Mouse (Mus musculus) left cerebral cortex, postnatal 14 days (tissue): ENCODE data around the gene Vax1. TPM values are rescaled to one million over a fixed set of nuclear protein-coding genes. Genes with fewer than 3 reads are reported as not detected.
A peak's percentile ranks its signal among the peaks of the same experiment; 100 is the strongest.

Experiments
- DNase-seq, 2 experiments: peaks; one replicate each; pipeline ENCODE4 v3.0.0; 2021 to 2022; ENCODE audit warnings: low spot score in 2 of 2, mixed read lengths in 1 of 2
- intact Hi-C: fragments of 180-260 bp; cut with DNase I; formaldehyde crosslinking; loops from one replicate; pipeline ENCODE4 v1.15.1; 2025
- long read RNA-seq, 2 experiments: library from polyadenylated mRNA; stranded (forward); transcript quantifications; one replicate each; pipeline ENCODE4 v2.0.0; 2021
- total RNA-seq, 2 experiments: library from RNA; stranded (reverse); gene quantifications; 2 replicates each; pipeline ENCODE4 v1.2.3; 2021

Gene Vax1
- 1 to 10 TPM in 1 of 2 experiments, under 1 TPM in 1; 0.68 to 1.5 TPM for total RNA-seq
- long read RNA-seq, experiment 1, partial matches to known transcripts, result 0 of 1 reads
- long read RNA-seq, experiment 1, other reads (novel, unspliced or antisense), result 0 of 1 reads
- long read RNA-seq, experiment 2, partial matches to known transcripts, result 0 of 1 reads
- long read RNA-seq, experiment 2, other reads (novel, unspliced or antisense), result 1 of 1 reads

- intact Hi-C loops, result loop anchor here (10.0 kb wide), 1 partner anchor 295 kb away; no protein-coding TSS in a partner anchor
Observed at GRCm38 (mm10) chr19:59169936-59170765, at the start of gene Vax1. Gene Vax1, minus strand, starts transcription at chr19:59170056.

DNA sequence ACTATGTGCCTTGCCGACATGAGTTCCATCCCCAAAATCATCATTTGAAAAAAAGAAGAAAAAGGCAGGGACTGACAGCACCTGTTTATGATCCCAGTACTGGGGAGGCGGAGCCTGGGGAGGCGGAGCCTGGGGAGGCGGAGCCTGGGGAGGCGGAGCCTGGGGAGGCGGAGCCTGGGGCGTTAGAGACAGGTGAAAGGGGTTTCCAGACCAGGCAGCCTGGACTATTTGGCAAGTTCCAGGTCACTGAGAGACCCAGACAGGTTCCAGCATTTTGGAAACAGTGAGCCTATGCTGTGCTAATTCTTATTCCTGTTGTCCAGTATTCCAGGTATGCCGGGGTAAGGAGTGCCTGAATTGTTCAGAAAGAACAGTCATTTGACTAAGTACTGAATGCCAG, 49.1 kb upstream of the Vax1 start, which contains the start of gene Kcnk18:
Gene Kcnk18 (plus strand): TSS at position 224 of the 400 bp plus-strand sequence.
- DNase-seq, result no peak
- intact Hi-C loops, result no loop called here

More at GRCm38 (mm10) chr19:59169936-59170765, at the start of gene Vax1:
- no peak for DNase-seq

DNA sequence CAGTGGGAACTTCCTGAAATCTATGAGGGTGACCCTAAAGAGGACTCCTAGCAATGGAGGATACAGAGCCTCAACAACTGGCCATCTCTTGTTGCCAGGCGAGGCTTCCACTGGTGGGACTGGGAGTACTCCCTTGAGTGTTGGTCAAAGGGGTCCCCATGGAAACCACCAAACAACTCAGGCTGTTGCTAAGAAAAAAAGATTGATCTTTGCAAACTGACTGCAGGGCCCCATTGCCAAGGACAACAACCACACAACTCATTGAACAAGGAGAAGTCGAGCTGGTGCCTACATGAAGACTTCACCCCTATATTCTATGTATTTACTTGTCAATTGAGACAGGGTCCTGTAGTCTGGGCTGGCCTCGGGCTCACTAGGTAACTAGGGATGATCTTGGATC, 47.0 kb upstream of the Vax1 start:
- intact Hi-C loops, result no loop called here
- no peak for DNase-seq

GRCm38 (mm10) chr19:59208986-59209385, 39.1 kb upstream of the Vax1 start:
- DNase-seq, result no peak
- intact Hi-C loops, result loop anchor here (10.0 kb wide), 1 partner anchor 404 kb away; no protein-coding TSS in a partner anchor

DNA sequence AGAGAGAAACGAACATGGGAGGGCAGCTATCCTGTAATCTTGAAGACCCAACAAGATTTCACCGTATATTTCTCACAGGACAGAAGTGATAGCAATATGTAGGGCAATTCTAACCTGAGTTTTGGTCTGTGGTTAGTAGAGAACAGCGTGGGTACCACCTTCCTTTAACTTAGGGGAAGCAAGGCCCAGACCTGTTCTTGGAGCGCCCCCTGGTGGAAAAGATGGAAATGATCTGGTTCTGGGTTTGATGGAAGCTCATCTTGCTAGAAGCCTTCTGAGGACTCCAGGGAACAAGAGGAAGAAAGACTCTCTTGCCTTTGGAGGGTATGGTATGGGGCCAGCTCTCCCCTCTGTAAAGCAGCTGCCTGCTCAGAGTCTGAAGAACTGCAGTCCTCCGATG, 38.6 kb upstream of the Vax1 start:
- intact Hi-C loops, result loop anchor here (10.0 kb wide), 1 partner anchor 404 kb away; no protein-coding TSS in a partner anchor
- peak; percentile 82 to 89 for DNase-seq

DNA sequence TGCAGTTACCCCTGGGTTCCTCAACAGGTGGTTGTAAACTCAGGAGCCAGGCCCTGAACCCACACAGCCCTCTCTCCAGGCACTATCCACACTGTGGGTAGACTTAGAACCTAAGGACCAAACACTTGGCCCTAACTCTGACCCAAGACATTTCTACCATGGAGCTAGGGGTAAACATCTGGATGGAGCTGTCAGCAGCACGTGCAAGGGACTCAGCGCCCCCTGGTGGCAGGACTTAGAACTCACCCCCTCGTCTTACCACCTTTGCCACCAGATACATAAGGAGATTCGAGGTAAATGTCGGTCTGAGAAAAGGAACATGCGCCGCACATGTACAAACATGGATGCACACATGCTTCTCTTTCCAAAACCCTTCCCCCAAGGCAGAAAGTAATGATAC, 28.3 kb upstream of the Vax1 start:
- intact Hi-C loops, result loop anchor here (2.0 kb wide), 1 partner anchor 287 kb away; no protein-coding TSS in a partner anchor
- DNase-seq, result peak; percentile 19 to 41

DNA sequence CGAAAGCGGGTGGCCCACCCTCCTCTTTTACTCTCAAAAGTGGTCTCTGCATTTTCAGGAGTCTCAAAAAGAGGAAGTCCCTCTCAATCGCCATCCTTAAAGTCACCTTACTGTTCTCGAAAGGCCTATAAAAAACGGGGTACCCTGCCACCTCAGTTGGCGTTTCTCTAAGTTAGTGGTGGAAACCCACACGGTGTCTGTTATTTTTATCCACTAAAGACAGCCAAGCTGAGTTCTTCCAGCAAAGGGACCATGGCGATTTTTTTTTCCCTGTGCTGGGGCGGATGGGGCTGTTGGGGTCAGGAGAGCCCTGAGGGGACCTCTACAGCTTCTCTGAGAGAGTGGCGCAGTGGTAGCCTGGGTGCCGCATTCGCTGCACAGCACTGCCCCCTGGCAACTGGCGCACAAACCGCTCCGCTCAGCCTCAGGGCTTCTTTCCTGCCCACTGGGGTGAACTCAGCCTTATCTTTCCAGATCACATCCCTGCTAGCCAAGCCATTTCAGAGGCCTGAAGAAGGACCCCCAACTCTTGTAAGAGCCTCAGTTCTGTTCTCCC, 26.3 kb upstream of the Vax1 start:
- intact Hi-C loops, result no loop called here
- peak; percentile 38 to 63 for DNase-seq

DNA sequence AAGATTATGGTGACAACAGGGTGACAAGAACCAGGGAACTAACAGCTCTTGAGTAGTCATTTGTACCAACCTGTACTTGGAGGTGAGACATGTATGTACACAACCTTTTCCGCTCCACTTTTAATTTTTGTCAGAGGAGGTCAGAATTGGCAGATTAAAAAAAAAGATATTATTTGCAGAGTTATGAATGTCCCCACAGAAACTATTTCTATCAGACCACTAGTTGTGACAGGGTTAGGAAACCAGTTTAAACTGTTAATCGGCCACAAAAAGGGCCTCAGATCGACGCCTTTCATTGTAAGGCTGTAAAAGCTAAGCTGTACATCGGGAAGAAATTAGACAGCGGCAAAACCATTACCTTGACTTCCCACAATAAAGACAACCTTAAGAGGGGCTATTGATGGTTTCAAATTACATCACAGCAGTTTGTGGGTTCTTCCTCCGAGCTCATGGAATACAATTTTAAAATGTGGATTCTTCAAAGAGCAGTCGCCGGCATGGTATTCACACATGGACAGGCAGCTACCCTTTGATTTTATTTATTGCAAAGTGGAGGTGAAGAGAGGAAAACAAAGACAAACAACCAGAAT, 25.4 kb upstream of the Vax1 start:
- intact Hi-C loops, result no loop called here
- no peak for DNase-seq

GRCm38 (mm10) chr19:59193986-59194820, 24.3 kb upstream of the Vax1 start:
- no peak for DNase-seq

DNA sequence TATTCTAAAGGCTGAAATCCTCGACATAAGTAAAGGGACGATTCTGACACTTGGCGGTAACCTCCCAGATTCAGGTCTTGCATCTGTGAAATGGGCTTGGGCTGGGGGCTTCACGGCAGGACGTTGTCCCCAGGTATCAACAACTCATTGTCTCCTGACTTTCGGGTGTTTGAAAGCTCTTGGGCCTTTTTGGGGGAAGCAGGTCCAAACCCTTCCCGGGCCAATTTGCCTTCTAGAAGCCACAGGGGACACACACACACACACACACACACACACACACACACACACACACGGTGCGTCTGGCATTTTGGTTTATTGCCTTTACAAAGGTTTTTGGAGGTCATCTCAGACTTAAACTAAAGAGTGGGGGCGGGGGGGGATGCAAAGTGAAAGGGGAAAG, 23.6 kb upstream of the Vax1 start:
- intact Hi-C loops, result no loop called here

More at GRCm38 (mm10) chr19:59193986-59194820, 24.3 kb upstream of the Vax1 start:
- intact Hi-C loops, result no loop called here

GRCm38 (mm10) chr19:59192491-59192890, 22.6 kb upstream of the Vax1 start:
- no peak for DNase-seq
- intact Hi-C loops, result no loop called here

More for the DNA sequence above, 23.6 kb upstream of the Vax1 start:
- DNase-seq, result no peak

DNA sequence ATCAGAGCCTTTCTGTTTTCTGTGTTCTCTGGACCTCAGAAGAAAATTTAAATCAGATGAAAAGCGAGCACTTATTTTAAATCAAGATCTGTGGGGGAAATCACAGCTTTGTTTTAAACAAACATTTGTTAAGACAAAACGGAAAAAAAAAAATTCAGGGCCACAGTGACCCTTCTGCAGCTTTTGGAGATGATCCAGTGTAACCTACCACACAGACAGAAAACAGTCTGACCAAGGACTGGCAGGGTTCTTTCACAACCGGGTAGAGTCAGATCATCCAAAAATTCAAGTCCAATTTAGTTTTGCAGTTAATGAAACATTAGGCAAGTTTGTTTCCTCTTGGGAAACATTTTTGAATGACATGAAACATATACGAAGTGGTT, 21.3 kb upstream of the Vax1 start:
- intact Hi-C loops, result loop anchor here (2.0 kb wide), 1 partner anchor 18 kb away; no protein-coding TSS in a partner anchor
- DNase-seq, result no peak

- no peak for DNase-seq
- intact Hi-C loops, result loop anchor here (2.0 kb wide), 1 partner anchor 18 kb away; no protein-coding TSS in a partner anchor
Observed at GRCm38 (mm10) chr19:59190431-59191122, 20.7 kb upstream of the Vax1 start.

GRCm38 (mm10) chr19:59188981-59189380, 19.1 kb upstream of the Vax1 start:
- no peak for DNase-seq
- intact Hi-C loops, result no loop called here

DNA sequence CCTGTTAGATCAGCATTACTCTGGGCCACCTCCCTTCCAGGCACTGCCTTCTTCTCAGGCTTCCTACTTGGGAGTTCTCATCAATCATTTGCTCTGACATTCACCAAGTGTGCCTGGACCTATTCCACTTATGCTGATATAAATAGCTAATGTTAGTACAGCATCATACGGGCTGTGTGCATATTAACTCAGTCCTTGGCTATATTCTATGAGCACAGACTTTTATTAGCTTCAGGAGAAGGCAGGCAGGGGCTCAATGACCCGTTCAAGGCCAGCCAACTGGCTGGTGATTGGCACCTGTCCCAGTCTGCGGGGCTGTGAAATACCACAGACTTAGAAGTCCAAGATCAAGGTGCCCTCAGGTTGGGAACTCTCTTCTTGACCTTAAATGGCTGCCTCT, 14.1 kb upstream of the Vax1 start:
- intact Hi-C loops, result no loop called here
- no peak for DNase-seq

GRCm38 (mm10) chr19:59173341-59174015, 3.6 kb upstream of the Vax1 start:
- no peak for DNase-seq
- intact Hi-C loops, result loop anchor here (2.0 kb wide), 1 partner anchor 17 kb away; no protein-coding TSS in a partner anchor

GRCm38 (mm10) chr19:59172781-59173180, 2.9 kb upstream of the Vax1 start:
- intact Hi-C loops, result loop anchor here (2.0 kb wide), 1 partner anchor 18 kb away; no protein-coding TSS in a partner anchor
- DNase-seq, result no peak

- DNase-seq, result no peak
- intact Hi-C loops, result loop anchor here (2.0 kb wide), 1 partner anchor 19 kb away; no protein-coding TSS in a partner anchor
Observed at GRCm38 (mm10) chr19:59171871-59172245, 2.0 kb upstream of the Vax1 start.
